20 mouse cellular contexts compared by ENCODE assay signal in the genomic region with DNA sequence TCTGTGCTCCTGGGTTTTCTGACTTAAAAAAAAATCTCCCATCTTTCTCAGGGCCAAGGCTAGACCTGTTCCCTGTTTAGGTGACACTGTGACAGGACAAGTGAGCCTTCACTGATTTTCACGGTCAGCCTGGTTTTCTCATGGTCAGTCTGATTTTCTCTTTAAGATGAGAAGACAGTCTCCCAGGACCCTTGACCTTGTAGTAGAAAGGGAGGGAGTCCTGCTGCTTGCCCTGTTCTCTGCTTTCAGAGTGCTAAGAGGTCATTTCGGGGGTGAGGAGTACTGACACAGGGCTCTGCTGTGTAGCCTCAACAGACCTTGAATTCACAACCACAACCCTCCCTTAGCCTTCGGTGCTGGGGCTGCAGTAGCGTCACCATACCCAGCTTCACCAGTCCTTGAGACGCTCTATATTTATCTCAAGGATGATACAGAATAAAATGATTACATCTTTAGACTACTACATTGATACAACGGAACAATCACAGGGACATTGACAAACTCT. TPM values are rescaled to one million over a fixed set of nuclear protein-coding genes. Genes with fewer than 3 reads are reported as not detected.
DNase-seq lines count a peak whose midpoint lies in the region; ATAC-seq and TF ChIP-seq lines count a peak whose summit lies in the region.
"Had no signal": no experiment of that assay in that cellular context is flagged by ENCODE, and none has a peak within 500 bp of the region (broad histone marks: within the 10 kb centered on the region; RNA-seq: fewer than 3 reads in every experiment).

No protein-coding gene starts in this region.

- H3K36me3 ChIP-seq in lung, embryonic 14.5 days (ENCODE audit: insufficient read depth): no peaks in the 10 kb centered on the region
- H3K36me3 ChIP-seq: hindbrain, embryonic 15.5 days; intestine, embryonic 15.5 days; liver, embryonic 15.5 days had no signal

- H3K4me3 ChIP-seq in lung, embryonic 14.5 days (ENCODE audit: low read depth, low read length): no peak overlapping the region
- H3K4me3 ChIP-seq: embryonic facial prominence, embryonic 10.5 days; hindbrain, embryonic 15.5 days; intestine, embryonic 15.5 days; left cerebral cortex, adult 2 months; limb, embryonic 10.5 days; liver, embryonic 15.5 days had no signal

- H3K4me1 ChIP-seq in lung, embryonic 14.5 days (ENCODE audit: insufficient read depth): no peaks in the 10 kb centered on the region
- H3K4me1 ChIP-seq: intestine, embryonic 15.5 days; liver, embryonic 15.5 days had no signal

- H3K27ac ChIP-seq in lung, embryonic 14.5 days (ENCODE audit: low read depth): peak overlapping the region; percentile 40; the same call in 1 of the 2 replicates
- H3K27ac ChIP-seq: embryonic facial prominence, embryonic 10.5 days; hindbrain, embryonic 15.5 days; intestine, embryonic 15.5 days; left cerebral cortex, adult 2 months; limb, embryonic 10.5 days; liver, embryonic 15.5 days had no signal

- 45% methylated on average over 6 of the region's 6 CpGs for WGBS in lung, embryonic 14.5 days

- H3K9ac ChIP-seq in lung, embryonic 14.5 days: no peak overlapping the region
- H3K9ac ChIP-seq: hindbrain, embryonic 15.5 days; intestine, embryonic 15.5 days; liver, embryonic 15.5 days had no signal

- DNase-seq in adrenal gland, postnatal 36 days: peak; percentile 17 to 27
- DNase-seq in adrenal gland, postnatal 14 days: no peak
- DNase-seq in lung, embryonic 14.5 days: no peak
- DNase-seq in lung, postnatal 14 days: no peak
- peak; percentile 63 for DNase-seq in ovary, adult 18-20 months (ENCODE audit: low spot score)
- no peak for DNase-seq in ovary, postnatal 10 days (ENCODE audit: low spot score)
- no peak for DNase-seq in left cerebral cortex, postnatal 36 days (ENCODE audit: low spot score in 2 of 2)
- DNase-seq: cerebellum, adult 2 months; cerebellum, postnatal 25 days; kidney, adult 8-10 months; kidney, postnatal 10 days; liver; lung, postnatal 10 days had no signal

- no peaks in the 10 kb centered on the region for H3K27me3 ChIP-seq in lung, embryonic 14.5 days (ENCODE audit: insufficient read depth, low read length)
- H3K27me3 ChIP-seq: hindbrain, embryonic 15.5 days; intestine, embryonic 15.5 days; liver, embryonic 15.5 days had no signal

- no peaks in the 10 kb centered on the region for H3K9me3 ChIP-seq in lung, embryonic 14.5 days (ENCODE audit: low read depth, low read length)
- H3K9me3 ChIP-seq: embryonic facial prominence, embryonic 10.5 days; hindbrain, embryonic 15.5 days; intestine, embryonic 15.5 days; limb, embryonic 10.5 days; liver, embryonic 15.5 days had no signal

- intact Hi-C loops in left cerebral cortex, postnatal 36 days (cut with DNase I): no loop called here

- no peak overlapping the region for H3K4me2 ChIP-seq in lung, embryonic 14.5 days
- H3K4me2 ChIP-seq: hindbrain, embryonic 15.5 days; intestine, embryonic 15.5 days; liver, embryonic 15.5 days had no signal

- no peak for TF ChIP-seq CTCF in lung, embryonic 14.5 days (IDR thresholded peaks at IDR 0.05; ENCODE audit: low read depth)

- no peak; the same call in 1 of the 2 replicates for ATAC-seq in lung, embryonic 14.5 days (ENCODE audit: insufficient read depth)
- ATAC-seq: CD4-positive, CD25-positive, alpha-beta regulatory T cell, adult 4 months; intestine, embryonic 15.5 days had no signal

RNA-seq across cellular contexts. Expression of a gene that starts 49.5 kb away (rescaled TPM):
- 100 to 1,000 TPM in 1 of 2 experiments, 10 to 100 TPM in 1; 65.1 to 216 TPM for total RNA-seq in adrenal gland, postnatal 36 days (2021)
- 81.3 and 83.2 TPM in 2 replicates for total RNA-seq in adrenal gland, postnatal 14 days (2021)
- polyA plus RNA-seq in lung, embryonic 14.5 days (2014; fragmentation: Nextera tagmentation; extraction: Ambion mirVana): 72.2 and 73.3 TPM in 2 replicates
- total RNA-seq in left cerebral cortex, postnatal 36 days (2021): 100 to 1,000 TPM; 586 to 655 TPM

Comparison
In these comparisons a context has a peak if more than half of its experiments do, and no peak if none do; other contexts are left out.
1. DNase-seq: peak in adrenal gland, postnatal 36 days (2 of 2) and ovary, adult 18-20 months (single experiment); none in adrenal gland, postnatal 14 days (single experiment), lung, embryonic 14.5 days (single experiment), lung, postnatal 14 days (single experiment), ovary, postnatal 10 days (single experiment) and left cerebral cortex, postnatal 36 days (0 of 2).